Mouse (Mus musculus): ENCODE measurements around the gene Timm13.

Gene Timm13

DNA sequence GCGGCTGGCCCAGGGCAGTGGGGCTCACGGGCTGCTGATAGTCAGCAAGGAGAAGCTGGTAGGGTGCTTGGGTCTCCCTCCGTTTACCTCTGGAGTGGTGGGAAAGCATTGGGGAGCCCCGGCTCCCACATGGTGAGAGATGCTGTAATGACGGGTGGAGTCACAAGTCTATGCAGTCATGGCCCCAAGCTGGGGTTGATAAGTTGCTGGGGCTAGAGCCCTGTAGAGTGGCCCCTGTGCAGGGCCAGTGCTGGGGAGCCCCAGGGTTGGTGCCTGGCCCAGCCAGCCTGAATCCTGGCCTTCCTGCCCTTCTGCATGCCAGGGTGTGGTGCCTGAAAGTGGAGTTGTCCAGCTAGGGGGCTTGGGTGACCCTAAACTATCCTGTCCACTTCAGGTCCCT is 38.5 kb downstream of the Timm13 start:
- DNase-seq (ENCODE audit: low spot score in 2 of 2): no peak

- no peak for DNase-seq (ENCODE audit: low spot score in 2 of 2)
Observed at GRCm38 (mm10) chr10:80858350-80858935, 42.3 kb downstream of the Timm13 start.

DNA sequence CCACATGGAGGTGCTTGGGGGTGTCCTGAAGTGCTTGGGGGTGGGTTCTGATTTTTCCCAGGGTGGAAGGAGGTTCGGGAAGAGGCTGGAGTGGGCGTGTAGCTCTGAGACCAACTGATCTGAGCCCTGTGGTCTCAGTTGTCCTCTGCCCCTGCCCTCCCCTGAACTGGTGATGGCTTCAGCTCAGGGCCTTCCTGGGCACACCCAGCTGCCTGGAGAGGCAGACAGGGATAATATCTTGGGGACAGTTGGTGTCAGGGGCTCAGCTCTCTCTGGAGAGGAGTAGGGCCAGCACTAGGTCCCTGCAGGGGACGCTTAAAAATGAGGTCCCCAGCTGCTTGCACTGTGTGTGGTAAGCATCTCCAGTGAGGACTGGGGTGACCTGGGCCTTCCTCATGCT is 42.9 kb downstream of the Timm13 start:
- DNase-seq (ENCODE audit: low spot score in 2 of 2): no peak

GRCm38 (mm10) chr10:80857386-80857785 is 43.4 kb downstream of the Timm13 start:
- no peak for DNase-seq (ENCODE audit: low spot score in 2 of 2)

- no peak for DNase-seq (ENCODE audit: low spot score in 2 of 2)
Observed at GRCm38 (mm10) chr10:80856908-80857307, 43.9 kb downstream of the Timm13 start.

GRCm38 (mm10) chr10:80856267-80856666 is 44.5 kb downstream of the Timm13 start:
- no peak for DNase-seq (ENCODE audit: low spot score in 2 of 2)

DNA sequence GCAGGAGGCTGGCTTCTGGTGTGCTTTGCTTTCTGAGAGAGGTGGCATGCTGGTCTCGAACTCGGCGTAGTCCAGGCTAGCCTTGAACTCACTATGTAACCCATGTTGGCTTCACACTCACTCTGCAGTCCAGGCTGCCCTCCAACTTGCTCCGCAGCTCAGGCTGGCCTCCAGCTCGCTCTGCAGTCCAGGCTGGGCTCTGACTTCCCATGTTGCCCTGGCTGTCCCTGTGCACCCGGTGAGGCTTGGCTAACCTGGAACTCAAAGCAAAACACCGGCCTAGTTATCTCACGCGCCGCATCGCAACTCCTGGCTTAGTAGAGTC is 45.1 kb downstream of the Timm13 start:
- DNase-seq (ENCODE audit: low spot score in 2 of 2): no peak

DNA sequence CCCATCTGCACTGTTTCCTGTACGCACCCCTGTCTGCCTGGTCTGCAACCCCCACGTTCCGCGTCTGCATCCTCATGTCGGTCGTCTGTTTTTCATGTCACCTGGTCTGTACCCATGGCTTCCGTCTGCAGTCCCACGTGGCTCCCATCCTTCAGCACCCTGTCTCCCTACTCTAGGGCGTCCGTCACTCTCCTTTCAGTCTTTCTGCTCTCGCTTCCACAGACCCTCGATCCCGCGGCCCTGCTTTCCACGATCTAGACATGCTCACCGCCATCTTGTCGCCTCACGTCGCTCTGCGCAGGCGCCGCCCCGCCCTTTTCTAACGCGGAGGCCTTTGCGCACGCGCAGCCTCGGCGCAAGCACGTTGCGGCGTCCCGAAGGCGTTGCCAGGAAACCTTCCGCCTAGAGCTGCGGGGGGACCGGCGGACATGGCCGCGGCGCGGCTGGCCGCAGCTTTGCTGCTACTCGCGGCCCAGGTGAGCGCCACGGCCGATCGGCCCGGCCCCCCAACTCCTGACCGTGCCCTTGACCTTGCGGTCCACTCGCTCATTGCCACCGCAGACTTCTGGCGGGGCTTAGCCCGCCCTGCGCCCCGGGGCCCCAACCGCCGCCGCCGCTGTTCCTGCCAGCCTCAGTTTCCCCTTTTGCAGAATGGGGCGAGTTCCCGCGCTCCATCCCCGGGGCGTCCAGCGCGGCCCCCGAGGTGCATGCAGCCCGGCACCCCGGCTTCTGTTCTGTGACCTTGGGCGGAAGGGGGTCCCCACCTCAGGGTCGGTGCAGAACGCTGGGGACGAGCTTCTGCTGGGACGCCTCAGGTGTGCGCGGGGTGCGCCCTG is 45.6 kb downstream of the Timm13 start, which contains the start of the genes Lsm7 and Sppl2b:
Gene Lsm7, minus strand, starts transcription at position 297 of the 836 bp plus-strand sequence.
Gene Sppl2b, plus strand, starts transcription at position 363 of the 836 bp plus-strand sequence.
- peak; percentile 95 to 97 for DNase-seq (ENCODE audit: low spot score in 2 of 2)

Measured in urinary bladder, adult 18-20 months (tissue).